Comparison of ENCODE assay signal across 9 mouse cellular contexts in genomic region chr1:74094497-74095270, GRCm38 (mm10). TPM values are rescaled to one million over a fixed set of nuclear protein-coding genes. Genes with fewer than 3 reads are reported as not detected.
DNase-seq lines count a peak whose midpoint lies in the region; ATAC-seq and TF ChIP-seq lines count a peak whose summit lies in the region.
"Had no signal": no experiment of that assay in that cellular context is flagged by ENCODE, and none has a peak within 500 bp of the region (broad histone marks: within the 10 kb centered on the region; RNA-seq: fewer than 3 reads in every experiment).

No protein-coding gene starts in this region.

- peaks cover 74% of the 10 kb centered on the region for H3K27me3 ChIP-seq in E14TG2a.4 (ENCODE audit: insufficient read depth, low read length)
- H3K27me3 ChIP-seq in hindbrain, embryonic 14.5 days (ENCODE audit: control insufficient read depth, insufficient read depth, low read length): peaks cover 21% of the 10 kb centered on the region
- H3K27me3 ChIP-seq in kidney, embryonic 15.5 days: peaks cover 38% of the 10 kb centered on the region

- H3K9me3 ChIP-seq in E14TG2a.4 (ENCODE audit: low read length): no peaks in the 10 kb centered on the region
- no peaks in the 10 kb centered on the region for H3K9me3 ChIP-seq in hindbrain, embryonic 14.5 days (ENCODE audit: control insufficient read depth, low read length)
- H3K9me3 ChIP-seq in kidney, embryonic 15.5 days (replicated peaks): no peaks in the 10 kb centered on the region

- TF ChIP-seq CTCF in E14TG2a.4 (conservative IDR thresholded peaks at IDR 0.05; ENCODE audit: low read length): no peak

- peak; percentile 28; the same call in 1 of the 2 replicates for ATAC-seq in hindbrain, embryonic 14.5 days (ENCODE audit: low FRiP score)
- ATAC-seq in kidney, embryonic 15.5 days (replicated peaks; ENCODE audit: low FRiP score): no peak

- no peak overlapping the region for H3K27ac ChIP-seq in hindbrain, embryonic 14.5 days
- no peak overlapping the region for H3K27ac ChIP-seq in kidney, embryonic 15.5 days

- H3K9ac ChIP-seq in hindbrain, embryonic 14.5 days: no peak overlapping the region
- no peak overlapping the region for H3K9ac ChIP-seq in kidney, embryonic 15.5 days

- H3K36me3 ChIP-seq in E14TG2a.4 (ENCODE audit: insufficient read depth, low read length): no peaks in the 10 kb centered on the region
- no peaks in the 10 kb centered on the region for H3K36me3 ChIP-seq in hindbrain, embryonic 14.5 days (replicated peaks; ENCODE audit: control insufficient read depth, insufficient read depth)
- H3K36me3 ChIP-seq in kidney, embryonic 15.5 days: no peaks in the 10 kb centered on the region

- H3K4me1 ChIP-seq in E14TG2a.4 (replicated peaks; ENCODE audit: low read depth, low read length): peaks cover 89% of the 10 kb centered on the region
- H3K4me1 ChIP-seq in hindbrain, embryonic 14.5 days (replicated peaks; ENCODE audit: control insufficient read depth, insufficient read depth, low read length): peaks cover 29% of the 10 kb centered on the region
- H3K4me1 ChIP-seq in kidney, embryonic 15.5 days: peaks cover 82% of the 10 kb centered on the region

- H3K4me3 ChIP-seq in E14TG2a.4 (replicated peaks; ENCODE audit: low read length): peak overlapping the region; percentile 39; the same call in 1 of the 2 replicates
- no peak overlapping the region for H3K4me3 ChIP-seq in hindbrain, embryonic 14.5 days (replicated peaks; ENCODE audit: low read length)
- no peak overlapping the region for H3K4me3 ChIP-seq in kidney, embryonic 15.5 days (replicated peaks)

- 54% methylated on average over 7 of the region's 7 CpGs for WGBS in hindbrain, embryonic 14.5 days
- WGBS in kidney, embryonic 15.5 days: 57% methylated on average over 7 of the region's 7 CpGs

- peak; percentile 38 for DNase-seq in layer of hippocampus, adult 9-11 months
- no peak for DNase-seq in layer of hippocampus, adult 11-12 months (ENCODE audit: low spot score)
- peak; percentile 37 for DNase-seq in brain, adult 2 months (ENCODE audit: low read depth, low spot score)
- peak; percentile 69 for DNase-seq in hindbrain, embryonic 14.5 days (ENCODE audit: low spot score)
- no peak for DNase-seq in urinary bladder, postnatal 4 days (ENCODE audit: low spot score in 2 of 2)
- no peak for DNase-seq in thymus, postnatal 25 days

- no peak overlapping the region for H3K4me2 ChIP-seq in hindbrain, embryonic 14.5 days (replicated peaks)
- no peak overlapping the region for H3K4me2 ChIP-seq in kidney, embryonic 15.5 days

RNA-seq across cellular contexts. Expression of gene Tns1, which starts 29.6 kb away (rescaled TPM):
- polyA plus RNA-seq in hindbrain, embryonic 14.5 days (2014; fragmentation: Nextera tagmentation; extraction: Ambion mirVana): 15.1 and 15.5 TPM in 2 replicates
- polyA plus RNA-seq in kidney, embryonic 15.5 days (2015; fragmentation: Nextera tagmentation; extraction: Ambion mirVana): 62.7 and 70.9 TPM in 2 replicates

RNA-seq across cellular contexts. Expression of gene Rufy4, which starts 30.7 kb away (rescaled TPM):
- 0.26 and 0.43 TPM in 2 replicates for polyA plus RNA-seq in hindbrain, embryonic 14.5 days (2014; fragmentation: Nextera tagmentation; extraction: Ambion mirVana)
- polyA plus RNA-seq in kidney, embryonic 15.5 days (2015; fragmentation: Nextera tagmentation; extraction: Ambion mirVana): 0.17 and 0.40 TPM in 2 replicates

RNA-seq across cellular contexts. Expression of gene Cxcr2, which starts 59.1 kb away (rescaled TPM):
- 0.11 TPM in 1 of 2 replicates, not detected in the other for polyA plus RNA-seq in hindbrain, embryonic 14.5 days (2014; fragmentation: Nextera tagmentation; extraction: Ambion mirVana)
- 0.12 and 0.16 TPM in 2 replicates for polyA plus RNA-seq in kidney, embryonic 15.5 days (2015; fragmentation: Nextera tagmentation; extraction: Ambion mirVana)
- polyA plus RNA-seq: testis, adult 2 months had no signal

Comparison
In these comparisons a context has a peak if more than half of its experiments do, and no peak if none do; other contexts are left out.
1. DNase-seq: peak in layer of hippocampus, adult 9-11 months (single experiment), brain, adult 2 months (single experiment) and hindbrain, embryonic 14.5 days (single experiment); none in layer of hippocampus, adult 11-12 months (single experiment), urinary bladder, postnatal 4 days (0 of 2) and thymus, postnatal 25 days (single experiment).